Mouse (Mus musculus) CH12.LX (cell line): ENCODE results near the gene Ikzf3. TPM values are rescaled to one million over a fixed set of nuclear protein-coding genes. Genes with fewer than 3 reads are reported as not detected.

Source experiments
- DNase-seq: peaks from one replicate; pipeline ENCODE4 v3.0.0-alpha.2; 2013; ENCODE audit errors: extremely low read depth
- H3K27ac ChIP-seq: 2 replicates; pipeline ENCODE4 v1.5.1; 2012; ENCODE audit warnings: low read depth, mild to moderate bottlenecking, control low read depth, moderate library complexity; ENCODE audit not compliant: insufficient read depth
- H3K27me3 ChIP-seq: replicated peaks from 2 replicates; pipeline ENCODE3; 2012; ENCODE audit warnings: inconsistent platforms
- H3K36me3 ChIP-seq, 2 experiments: replicated peaks in 1 of 2; 2 replicates each; pipeline versions ENCODE3 to v1.6.1; 2012; ENCODE audit warnings: inconsistent platforms in 1 of 2, low read length in 1 of 2, mild to moderate bottlenecking in 1 of 2, mixed read lengths in 1 of 2, moderate library complexity in 1 of 2; ENCODE audit not compliant: control insufficient read depth in 1 of 2, insufficient read depth in 1 of 2
- H3K4me1 ChIP-seq, 2 experiments: 2 replicates each; pipeline ENCODE4 v1.6.1; 2012; ENCODE audit warnings: inconsistent platforms in 1 of 2, moderate library complexity in 1 of 2; ENCODE audit not compliant: insufficient read depth in 2 of 2, control insufficient read depth in 1 of 2
- H3K4me2 ChIP-seq: 2 replicates; pipeline ENCODE4 v1.6.1; 2012; ENCODE audit warnings: low read depth, mild to moderate bottlenecking, control low read depth; ENCODE audit not compliant: poor library complexity, insufficient read depth, severe bottlenecking
- H3K4me3 ChIP-seq, 3 experiments: fragments of 150-350 bp in 1 of 3; sonication (generic) in 1 of 3; replicated peaks in 1 of 3; 2 replicates each; pipeline versions ENCODE3 to v1.5.1; 2011 to 2012; ENCODE audit warnings: low read depth in 2 of 3, low read length in 2 of 3, mild to moderate bottlenecking in 2 of 3, moderate library complexity in 2 of 3, control low read depth in 1 of 3, improper control_type of control experiment in 1 of 3, inconsistent platforms in 1 of 3, mixed read lengths in 1 of 3; ENCODE audit not compliant: poor library complexity in 1 of 3
- H3K79me2 ChIP-seq: replicated peaks from 2 replicates; pipeline ENCODE4 v1.6.1; 2012; ENCODE audit warnings: mild to moderate bottlenecking, moderate library complexity; ENCODE audit not compliant: control insufficient read depth, poor library complexity, insufficient read depth, severe bottlenecking; ENCODE audit errors: extremely low read depth
- H3K9ac ChIP-seq: 2 replicates; pipeline ENCODE4 v1.6.1; 2012; ENCODE audit warnings: low read depth, mild to moderate bottlenecking, control low read depth, moderate library complexity; ENCODE audit not compliant: insufficient read depth
- H3K9me3 ChIP-seq: replicated peaks from 2 replicates; pipeline ENCODE3; 2012; ENCODE audit warnings: low read length, inconsistent platforms, mixed read lengths
- BHLHE40 ChIP-seq: IDR thresholded peaks from 2 replicates; pipeline ENCODE4 v1.6.1; 2011; ENCODE audit warnings: mild to moderate bottlenecking, low read depth, low read length, improper control_type of control experiment
- CHD1 ChIP-seq: IDR thresholded peaks from 2 replicates; pipeline ENCODE4 v1.6.1; 2012; ENCODE audit warnings: low read depth, low read length, improper control_type of control experiment, inconsistent platforms
- CTCF ChIP-seq, 2 experiments: IDR thresholded peaks in 1 of 2; conservative IDR thresholded peaks in 1 of 2; 2 replicates each; pipeline ENCODE4 v1.5.1; 2011 to 2012; ENCODE audit warnings: low read depth in 2 of 2, low read length in 2 of 2, improper control_type of control experiment in 1 of 2, inconsistent platforms in 1 of 2, mild to moderate bottlenecking in 1 of 2, moderate library complexity in 1 of 2
- E2F4 ChIP-seq: IDR thresholded peaks from 2 replicates; pipeline ENCODE4 v1.6.1; 2011; ENCODE audit warnings: low read depth, low read length, improper control_type of control experiment; ENCODE audit not compliant: insufficient replicate concordance
- EP300 ChIP-seq: IDR thresholded peaks from 2 replicates; pipeline ENCODE4 v1.6.1; 2011; ENCODE audit warnings: low read length, improper control_type of control experiment
- ETS1 ChIP-seq: conservative IDR thresholded peaks from 2 replicates; pipeline ENCODE4 v1.6.1; 2012; ENCODE audit warnings: low read depth, mild to moderate bottlenecking, inconsistent platforms, low read length, improper control_type of control experiment, moderate library complexity
- HCFC1 ChIP-seq: IDR thresholded peaks from 2 replicates; pipeline ENCODE4 v1.6.1; 2012; ENCODE audit warnings: low read depth, mild to moderate bottlenecking, inconsistent platforms, low read length, improper control_type of control experiment
- IRF4 ChIP-seq: IDR thresholded peaks from 2 replicates; pipeline ENCODE4 v1.6.1; 2014; ENCODE audit warnings: low read depth, mild to moderate bottlenecking, inconsistent platforms, low read length, improper control_type of control experiment
- JUN ChIP-seq: IDR thresholded peaks from 2 replicates; pipeline ENCODE4 v1.6.1; 2011; ENCODE audit warnings: low read depth, mild to moderate bottlenecking, low read length, improper control_type of control experiment, moderate library complexity; ENCODE audit not compliant: insufficient read depth
- JUND ChIP-seq: conservative IDR thresholded peaks from 2 replicates; pipeline ENCODE4 v1.6.1; 2011; ENCODE audit warnings: low read depth, low read length, improper control_type of control experiment
- KAT2A ChIP-seq: IDR thresholded peaks from 2 replicates; pipeline ENCODE4 v1.6.1; 2012; ENCODE audit warnings: low read length, improper control_type of control experiment, inconsistent platforms; ENCODE audit not compliant: insufficient replicate concordance
- MAFK ChIP-seq: IDR thresholded peaks from 2 replicates; pipeline ENCODE4 v1.6.1; 2011; ENCODE audit warnings: low read length, improper control_type of control experiment; ENCODE audit not compliant: insufficient replicate concordance
- MAX ChIP-seq: IDR thresholded peaks from 2 replicates; pipeline ENCODE4 v1.6.1; 2011; ENCODE audit warnings: low read length, improper control_type of control experiment
- MAZ ChIP-seq: IDR thresholded peaks from 2 replicates; pipeline ENCODE4 v1.6.1; 2012; ENCODE audit warnings: low read depth, mild to moderate bottlenecking, inconsistent platforms, low read length, improper control_type of control experiment, moderate library complexity
- MEF2A ChIP-seq: IDR thresholded peaks from 2 replicates; pipeline ENCODE4 v1.6.1; 2014; ENCODE audit warnings: low read depth, mild to moderate bottlenecking, inconsistent platforms, low read length, improper control_type of control experiment, borderline replicate concordance
- MXI1 ChIP-seq: IDR thresholded peaks from 2 replicates; pipeline ENCODE4 v1.6.1; 2011; ENCODE audit warnings: mild to moderate bottlenecking, low read depth, low read length, improper control_type of control experiment
- NELFE ChIP-seq: IDR thresholded peaks from 2 replicates; pipeline ENCODE4 v1.6.1; 2011; ENCODE audit warnings: low read depth, low read length, improper control_type of control experiment
- NRF1 ChIP-seq: IDR thresholded peaks from 2 replicates; pipeline ENCODE4 v1.6.1; 2014; ENCODE audit warnings: low read depth, mild to moderate bottlenecking, inconsistent platforms, low read length, improper control_type of control experiment, moderate library complexity
- POLR2A ChIP-seq: IDR thresholded peaks from 2 replicates; pipeline ENCODE4 v1.6.1; 2011; ENCODE audit warnings: low read depth, mild to moderate bottlenecking, improper control_type of control experiment, low read length
- POLR2AphosphoS2 ChIP-seq: IDR thresholded peaks from 2 replicates; pipeline ENCODE4 v1.6.1; 2011; ENCODE audit warnings: low read depth, low read length, improper control_type of control experiment
- RAD21 ChIP-seq: IDR thresholded peaks from 2 replicates; pipeline ENCODE4 v1.6.1; 2011; ENCODE audit warnings: low read depth, mild to moderate bottlenecking, low read length, improper control_type of control experiment, moderate library complexity
- RCOR1 ChIP-seq: conservative IDR thresholded peaks from 2 replicates; pipeline ENCODE4 v1.6.1; 2012; ENCODE audit warnings: low read depth, mild to moderate bottlenecking, inconsistent platforms, low read length, improper control_type of control experiment
- SIN3A ChIP-seq: IDR thresholded peaks from 2 replicates; pipeline ENCODE4 v1.6.1; 2012; ENCODE audit warnings: low read length, improper control_type of control experiment, inconsistent platforms
- TBP ChIP-seq: conservative IDR thresholded peaks from 2 replicates; pipeline ENCODE4 v1.6.1; 2011; ENCODE audit warnings: low read depth, low read length, improper control_type of control experiment
- TCF12 ChIP-seq: IDR thresholded peaks from 2 replicates; pipeline ENCODE4 v1.6.1; 2014; ENCODE audit warnings: low read depth, mild to moderate bottlenecking, inconsistent platforms, low read length, improper control_type of control experiment
- USF2 ChIP-seq: conservative IDR thresholded peaks from 2 replicates; pipeline ENCODE4 v1.6.1; 2011; ENCODE audit warnings: low read depth, low read length, improper control_type of control experiment
- ZMIZ1 ChIP-seq: IDR thresholded peaks from 2 replicates; pipeline ENCODE4 v1.6.1; 2012; ENCODE audit warnings: low read depth, mild to moderate bottlenecking, inconsistent platforms, low read length, improper control_type of control experiment
- ZNF384 ChIP-seq: IDR thresholded peaks from 2 replicates; pipeline ENCODE4 v1.6.1; 2012; ENCODE audit warnings: low read depth, low read length, improper control_type of control experiment, inconsistent platforms
- dilution Hi-C: fragments of 300-500 bp; cut with MboI; formaldehyde crosslinking; loops from 2 replicates; pipeline ENCODE4 v1.14.3; 2020; ENCODE audit warnings: low sequenced_read_pairs; ENCODE audit not compliant: extremely low pct_unique_long_range_greater_than_20kb, extremely low pct_ligation_motif_present
- in situ Hi-C: fragments of 300-500 bp; cut with MboI; formaldehyde crosslinking; loops from 3 replicates; pipeline ENCODE4 v1.14.3; 2019; ENCODE audit warnings: low sequenced_read_pairs, low pct_ligation_motif_present, low pct_unique_long_range_greater_than_20kb, mixed read lengths
- polyA plus RNA-seq: library from polyadenylated mRNA; unstranded; fragments of >175 nt; gene quantifications from 2 replicates; pipeline ENCODE4 v1.2.1, GENCODE M21; 2012; ENCODE audit warnings: low read depth; ENCODE audit not compliant: insufficient read length
- total RNA-seq, 2 experiments: library from RNA; depleted of rRNA; stranded (reverse); fragments of 300-350 nt in 1 of 2; fragments of >200 nt in 1 of 2; gene quantifications; 2 replicates each; pipeline ENCODE4 v1.2.3; 2012 to 2014

Gene Ikzf3
- total and polyA plus RNA-seq, 3 experiments, result 110 to 238 (median 130) TPM

- no peak for TF ChIP-seq USF2
- no peak for TF ChIP-seq NRF1
- TF ChIP-seq, all 38 proteins: peak for 0
Measured at GRCm38 (mm10) chr11:98481231-98481630, 64.6 kb downstream of the Ikzf3 start (continued).

GRCm38 (mm10) chr11:98479940-98480497, 65.8 kb downstream of the Ikzf3 start:
- DNase-seq, result no peak
- peak overlapping the region; percentile 54 for H3K4me2 ChIP-seq
- H3K4me1 ChIP-seq, result peaks cover 26 to 67% of the 10 kb centered on the region in 2 experiments
- in situ Hi-C loops, result loop anchor here (5.0 kb wide), 1 partner anchor 67 kb away; the partner anchor contains the start of gene Ikzf3
- TF ChIP-seq USF2, result no peak
- peak; percentile 12; the same call in 1 of the 2 replicates for TF ChIP-seq HCFC1
- TF ChIP-seq ZMIZ1, result peak; percentile 76; the same call in 1 of the 2 replicates
- no peak; the same call in 1 of the 2 replicates for TF ChIP-seq SIN3A
- peak; percentile 21 for TF ChIP-seq MEF2A
- TF ChIP-seq RAD21, result no peak
- TF ChIP-seq JUND, result peak; percentile 32; the same call in 1 of the 2 replicates
- peak; percentile 79 for TF ChIP-seq ZNF384
- TF ChIP-seq EP300, result peak; percentile 51
- TF ChIP-seq RCOR1, result peak; percentile 61
- peak; percentile 44; the same call in 1 of the 2 replicates for TF ChIP-seq MXI1
- TF ChIP-seq POLR2A, result no peak
- TF ChIP-seq CHD1, result peak; percentile 69
- TF ChIP-seq IRF4, result peak; percentile 44; the same call in 1 of the 2 replicates
- no peak for TF ChIP-seq POLR2AphosphoS2
- TF ChIP-seq ETS1, result 0 out of 2 replicates have a peak, but pooled peaks have one; percentile 13
- TF ChIP-seq NELFE, result peak; percentile 24; the same call in 1 of the 2 replicates
- TF ChIP-seq TCF12, result 0 out of 2 replicates have a peak, but pooled peaks have one; percentile 34
- TF ChIP-seq CTCF (conservative IDR thresholded peaks at IDR 0.05 in 1 of 2, IDR thresholded peaks at IDR 0.05 in 1 of 2; ENCODE audit: low read depth in 2 of 2, low read length in 2 of 2), result no peak
- TF ChIP-seq E2F4, result no peak
- TF ChIP-seq KAT2A, result no peak
- no peak for TF ChIP-seq MAFK
- peak; percentile 50; the same call in 1 of the 2 replicates for TF ChIP-seq MAX
- no peak for TF ChIP-seq JUN
- TF ChIP-seq BHLHE40, result peak; percentile 48
- TF ChIP-seq TBP, result no peak
- TF ChIP-seq MAZ, result 0 out of 2 replicates have a peak, but pooled peaks have one; percentile 30
- TF ChIP-seq, all 38 proteins: peak for 16
- Histone ChIP-seq H3K27me3 (no peaks in the 10 kb centered on the region), H3K27ac (peak overlapping the region; percentile 86), H3K9me3 (no peaks in the 10 kb centered on the region), H3K4me3 (peak overlapping the region in 1 of 3 experiments; percentile 44), H3K79me2 (peaks cover 12% of the 10 kb centered on the region), H3K36me3 (peaks cover 20 to 41% of the 10 kb centered on the region in 2 experiments), H3K9ac (peak overlapping the region; percentile 10; the same call in 1 of the 2 replicates)
- dilution Hi-C loops, result no loop called here
